Mouse (Mus musculus): Measurements from ENCODE around the gene Xrcc3.

Xrcc3 gene

DNA sequence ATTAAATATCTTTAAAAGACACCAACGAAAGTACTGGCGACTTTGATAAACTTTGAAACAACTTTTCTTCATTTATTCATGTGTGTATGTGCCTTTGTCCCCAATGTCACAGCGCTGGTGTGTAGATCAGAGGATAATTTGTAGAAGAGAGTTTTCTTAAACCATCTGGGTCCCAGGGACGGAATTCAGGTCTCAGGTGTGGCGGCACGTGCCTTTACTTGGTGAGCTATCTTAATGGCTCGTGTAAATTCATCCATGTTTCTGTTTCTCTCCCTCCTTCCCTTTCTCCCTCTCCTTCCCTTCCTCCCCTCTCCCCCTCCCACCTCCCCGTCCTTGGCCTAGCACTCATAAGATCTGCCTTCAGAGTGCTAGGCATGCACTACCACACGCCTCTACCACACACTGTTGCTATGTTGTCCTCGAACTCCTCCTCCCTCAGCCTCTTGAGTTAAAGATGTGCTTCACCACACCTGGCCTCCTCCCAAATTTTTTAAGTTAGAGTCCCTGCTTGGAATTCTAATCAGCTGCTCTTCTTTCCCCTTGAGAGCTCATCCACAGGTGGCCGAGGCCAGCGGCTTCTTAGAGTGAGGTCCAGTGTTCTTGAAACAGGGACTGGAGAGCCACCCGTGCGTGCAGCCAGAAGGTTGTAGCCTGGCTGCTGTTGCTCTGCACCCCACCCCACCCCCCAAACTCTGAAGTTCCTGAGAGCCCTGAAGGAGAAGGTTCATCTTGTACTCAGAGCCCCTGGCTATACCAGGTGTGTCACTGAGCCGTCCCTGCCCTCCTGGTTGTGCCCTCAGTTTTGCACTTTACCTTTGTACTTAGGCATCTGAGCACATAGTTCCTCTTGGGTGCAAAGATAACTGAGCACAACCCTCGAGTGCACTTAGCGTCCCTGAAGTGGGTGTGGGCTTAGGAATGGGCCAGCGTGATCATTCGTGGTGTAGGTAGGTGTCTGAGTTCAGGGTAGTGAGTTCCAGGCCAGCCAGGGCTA lies 1.4 kb upstream of the Xrcc3 start:
- DNase-seq, result no peak

DNA sequence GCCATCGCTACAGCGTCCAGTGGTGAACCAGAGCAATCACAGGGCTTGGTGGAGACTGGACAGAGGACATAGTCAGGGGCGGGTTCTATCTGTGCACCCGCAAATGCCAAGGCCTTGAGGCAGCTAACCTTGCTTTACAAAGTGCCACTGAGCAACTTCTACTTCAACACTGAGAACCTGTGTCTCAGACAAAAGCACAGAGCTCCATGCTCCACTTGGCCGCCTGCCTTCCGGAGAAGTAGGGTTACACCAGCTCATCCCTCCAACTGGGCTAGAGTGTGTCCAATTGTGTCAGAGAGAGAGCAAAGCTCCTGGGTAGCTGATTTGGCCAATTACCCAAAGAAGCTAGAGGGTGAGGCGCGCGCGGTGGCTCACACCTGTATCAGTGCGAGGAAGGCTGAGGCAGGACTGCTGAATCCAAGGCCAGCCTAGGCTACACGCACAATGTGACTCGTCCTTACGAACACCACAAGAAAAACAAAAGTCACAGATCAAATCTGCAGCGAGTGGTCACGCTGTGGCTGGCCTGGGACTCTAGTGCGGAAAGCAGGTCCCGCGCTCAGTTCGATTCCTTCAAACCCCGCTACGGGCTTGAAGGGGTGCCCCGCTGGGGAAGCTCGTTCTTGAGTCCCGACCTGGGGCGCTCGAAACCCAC lies 435 bp downstream of the Xrcc3 start:
- peak in 1 of 2 experiments; percentile 47 for DNase-seq

GRCm38 (mm10) chr12:111812611-111813010 lies 1.1 kb downstream of the Xrcc3 start:
- DNase-seq, result no peak

- DNase-seq, result no peak
Observed at GRCm38 (mm10) chr12:111812075-111812474, 1.6 kb downstream of the Xrcc3 start.

GRCm38 (mm10) chr12:111809762-111810161 lies 3.9 kb downstream of the Xrcc3 start:
- peak; percentile 89 to 93 for DNase-seq

GRCm38 (mm10) chr12:111808775-111809174 lies 4.9 kb downstream of the Xrcc3 start:
- no peak for DNase-seq

DNA sequence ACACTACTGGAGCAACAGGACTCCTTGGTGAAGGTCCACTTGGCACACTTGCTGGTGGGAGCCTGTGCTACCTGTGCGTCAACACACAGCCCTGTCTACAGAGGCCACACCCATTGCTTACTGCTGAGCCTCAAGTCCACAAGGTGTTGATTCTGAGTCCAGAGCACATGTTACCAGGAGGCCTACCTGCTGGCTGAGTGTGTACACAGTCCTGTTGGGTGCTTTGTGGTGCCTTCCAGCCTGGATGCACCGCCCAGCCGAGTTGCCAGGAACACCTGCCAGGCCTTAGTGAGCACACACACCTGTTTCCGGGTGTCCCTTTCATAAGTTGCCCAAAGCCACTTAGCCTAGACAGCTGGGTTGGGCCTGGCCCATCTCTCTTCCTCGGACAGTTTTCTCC lies 10.1 kb downstream of the Xrcc3 start:
- DNase-seq, result no peak

DNA sequence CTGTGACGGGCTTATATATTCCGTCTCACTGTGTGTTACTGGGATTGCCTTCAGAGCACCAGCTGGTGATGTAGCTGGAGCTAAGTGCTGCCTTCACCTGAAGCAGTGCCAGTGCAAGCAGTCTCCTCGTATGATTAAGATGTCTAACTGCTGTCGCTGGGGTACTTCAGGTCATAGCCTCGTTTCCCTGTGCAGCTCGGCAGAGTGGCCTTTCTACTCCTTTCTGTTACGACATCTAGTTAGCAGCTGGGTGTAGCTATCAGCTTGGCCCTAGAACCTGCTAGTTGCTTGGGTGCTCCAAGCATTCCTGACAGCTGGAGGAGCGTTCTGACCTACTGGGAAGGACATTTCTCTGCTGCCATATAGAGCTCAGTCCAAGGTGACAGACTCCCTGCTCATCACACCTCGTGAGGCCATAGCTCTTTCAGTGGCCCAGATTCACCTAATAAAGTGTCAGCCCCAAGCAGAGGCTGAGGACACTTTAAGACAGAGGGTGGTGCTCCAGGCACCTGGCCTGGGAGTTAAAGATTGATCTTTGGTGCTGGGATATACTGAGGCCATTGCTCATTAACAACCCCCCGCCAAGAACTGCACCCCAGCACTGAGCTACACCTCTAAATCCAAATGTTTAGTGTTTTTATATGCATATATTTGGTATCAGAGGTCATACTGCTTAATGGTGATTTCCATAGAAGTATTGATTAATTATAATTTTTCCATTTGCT lies 13.1 kb downstream of the Xrcc3 start:
- no peak for DNase-seq

- DNase-seq, result no peak
Observed at GRCm38 (mm10) chr12:111798493-111798892, 15.2 kb downstream of the Xrcc3 start.

DNA sequence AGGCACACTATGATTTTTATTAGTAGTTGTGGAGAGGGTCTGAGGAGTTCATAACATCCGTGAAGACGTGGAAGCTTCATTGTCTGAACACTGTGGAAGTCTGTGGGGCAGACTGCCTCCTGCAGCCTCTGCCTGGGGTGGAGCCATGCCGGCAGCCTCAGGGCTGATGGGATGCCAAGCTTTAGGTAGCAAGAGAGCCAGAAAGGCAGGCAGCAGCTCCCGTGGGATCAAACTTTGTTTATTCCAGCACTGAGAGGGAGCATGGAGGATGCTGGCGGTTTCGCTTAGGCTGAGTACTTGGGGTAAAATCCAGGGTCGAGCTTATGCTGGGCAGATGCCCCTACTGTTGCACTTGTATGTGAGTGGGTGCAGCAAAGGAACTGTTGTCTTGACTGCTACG lies 16.4 kb downstream of the Xrcc3 start:
- DNase-seq, result no peak

DNA sequence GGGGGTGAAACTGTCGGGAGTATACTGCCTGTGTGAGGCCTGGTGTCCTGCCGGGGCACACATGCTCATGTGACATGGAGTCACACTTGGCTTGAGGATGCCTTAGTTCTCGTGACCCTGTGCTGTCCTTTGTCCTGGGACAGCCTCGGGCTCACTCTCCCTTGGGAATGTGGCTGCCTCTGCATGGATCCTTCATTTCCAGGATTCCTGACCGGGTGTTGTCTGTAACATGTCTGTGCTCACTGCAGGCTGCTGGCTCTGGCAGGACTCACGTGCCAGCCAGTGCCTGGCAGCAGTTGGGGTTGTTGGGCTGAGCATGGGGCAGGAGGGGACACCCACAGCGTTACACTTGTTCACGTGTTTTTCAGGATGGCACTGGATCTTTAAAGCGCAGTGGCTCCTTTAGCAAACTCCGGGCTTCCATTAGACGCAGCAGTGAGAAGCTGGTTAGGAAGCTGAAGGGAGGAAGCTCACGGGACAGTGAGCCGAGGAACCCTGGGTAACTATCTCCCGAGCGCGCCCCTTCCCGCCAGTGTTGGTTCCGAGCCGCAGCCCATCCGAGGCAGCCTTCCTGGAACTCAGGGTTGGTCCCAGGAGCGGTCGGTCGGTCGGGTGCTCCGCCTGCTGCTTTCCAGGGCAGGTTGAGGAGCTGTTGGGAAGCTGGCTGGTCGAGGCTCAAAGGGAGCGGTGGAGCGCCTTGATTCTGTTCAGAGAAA lies 18.3 kb downstream of the Xrcc3 start:
- peak; percentile 82 to 87 for DNase-seq

GRCm38 (mm10) chr12:111794526-111795179 lies 19.0 kb downstream of the Xrcc3 start:
- peak in 1 of 2 experiments; percentile 29 for DNase-seq

GRCm38 (mm10) chr12:111794102-111794501 lies 19.6 kb downstream of the Xrcc3 start:
- peak; percentile 64 to 75 for DNase-seq

GRCm38 (mm10) chr12:111791474-111792104 lies 22.1 kb downstream of the Xrcc3 start:
- no peak for DNase-seq

- DNase-seq, result no peak
Observed at GRCm38 (mm10) chr12:111790631-111791030, 23.0 kb downstream of the Xrcc3 start.

DNA sequence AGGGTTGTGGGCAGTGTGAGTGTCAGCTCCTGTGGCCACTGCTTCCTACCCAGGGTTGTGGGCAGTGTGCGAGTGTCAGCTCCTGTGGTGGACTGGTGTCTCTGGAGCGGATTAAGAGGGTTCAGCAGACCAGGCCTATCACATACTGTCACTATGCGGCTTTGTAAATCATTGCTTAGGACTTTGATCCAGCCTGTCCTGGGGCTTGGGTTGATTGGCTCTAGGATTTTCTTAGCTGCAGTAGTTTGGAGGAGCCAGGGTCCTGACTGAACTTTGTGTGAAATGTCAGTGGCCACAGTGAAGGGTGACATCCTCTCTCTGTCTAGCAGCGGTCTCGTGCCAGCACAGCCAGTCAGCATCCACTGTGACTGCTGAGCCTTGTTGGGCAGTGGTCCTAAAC lies 23.6 kb downstream of the Xrcc3 start:
- no peak for DNase-seq

GRCm38 (mm10) chr12:111787015-111787414 lies 26.7 kb downstream of the Xrcc3 start:
- DNase-seq, result no peak

DNA sequence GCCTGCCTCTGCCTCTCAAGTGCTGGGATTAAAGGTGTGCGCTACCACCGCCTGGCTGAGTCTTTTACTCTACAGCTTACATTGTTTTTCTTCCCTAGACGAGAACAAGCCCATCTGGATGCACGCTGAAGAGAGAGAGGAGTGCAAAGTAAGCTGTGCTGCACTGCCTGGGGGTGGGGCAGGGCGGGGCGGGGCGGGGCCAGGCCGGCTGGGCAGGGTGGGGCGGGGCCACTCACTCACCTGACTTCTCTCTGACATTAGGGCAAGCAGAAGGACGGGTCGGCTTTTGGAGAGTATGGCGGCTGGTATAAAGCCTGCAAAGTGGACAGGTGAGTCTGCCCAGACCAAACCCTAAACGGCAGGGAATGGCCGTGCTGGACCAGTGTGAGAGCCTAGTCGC lies 28.5 kb downstream of the Xrcc3 start:
- no peak for DNase-seq

- DNase-seq, result no peak
Observed at GRCm38 (mm10) chr12:111779544-111779943, 34.1 kb downstream of the Xrcc3 start.

DNA sequence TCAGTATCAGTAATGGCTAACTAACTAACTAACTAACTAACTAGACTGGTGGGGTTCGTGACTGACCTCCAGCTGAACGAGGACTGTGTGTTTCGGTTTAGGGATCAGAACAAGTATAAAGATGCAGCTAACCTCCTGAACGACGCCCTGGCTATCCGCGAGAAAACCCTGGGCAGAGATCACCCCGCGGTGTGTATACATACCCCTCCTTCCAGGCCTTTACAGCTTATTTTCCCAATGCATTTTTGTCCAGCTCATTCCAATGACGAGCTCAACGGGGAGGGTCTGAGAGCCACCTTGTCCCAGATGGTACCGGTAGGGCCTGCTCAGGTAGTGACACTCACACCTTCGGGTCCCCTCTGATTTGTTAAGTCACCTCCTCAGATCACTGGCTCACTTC lies 35.8 kb downstream of the Xrcc3 start:
- DNase-seq, result no peak

- no peak for DNase-seq
Observed at GRCm38 (mm10) chr12:111774845-111775244, 38.8 kb downstream of the Xrcc3 start.

DNA sequence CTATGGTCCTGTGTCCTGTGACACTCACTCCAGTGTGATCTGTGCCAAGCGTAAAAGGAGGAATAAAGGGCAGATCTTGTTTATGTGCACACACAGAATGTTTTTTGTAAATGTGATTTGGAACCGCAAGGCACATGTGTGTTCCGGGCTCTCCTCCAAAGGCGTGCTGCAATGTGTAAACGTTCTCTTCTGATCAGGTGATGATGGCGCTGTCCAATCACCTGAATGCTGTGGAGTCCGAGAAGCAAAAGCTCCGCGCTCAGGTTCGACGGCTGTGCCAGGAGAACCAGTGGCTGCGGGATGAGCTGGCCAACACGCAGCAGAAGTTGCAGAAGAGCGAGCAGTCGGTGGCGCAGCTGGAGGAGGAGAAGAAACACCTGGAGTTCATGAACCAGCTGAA lies 39.5 kb downstream of the Xrcc3 start:
- no peak for DNase-seq

Measured in cerebellum, postnatal 10 days (tissue).